Mouse (Mus musculus) monocyte, adult 2 months (primary cell): ENCODE results near the gene Alad.

Experiments
- DNase-seq, 2 experiments: peaks; one replicate each; pipeline ENCODE4 v3.0.0; 2022; ENCODE audit warnings: low spot score in 2 of 2, low read depth in 1 of 2

Gene Alad

GRCm38 (mm10) chr4:62517538-62518415 lies 1.9 kb downstream of the Alad start:
- no peak for DNase-seq

- DNase-seq = no peak
Measured at GRCm38 (mm10) chr4:62517046-62517445, 2.7 kb downstream of the Alad start.

GRCm38 (mm10) chr4:62516579-62516978 lies 3.1 kb downstream of the Alad start:
- no peak for DNase-seq

- no peak for DNase-seq
Measured at GRCm38 (mm10) chr4:62516079-62516478, 3.6 kb downstream of the Alad start.

GRCm38 (mm10) chr4:62515490-62515889 lies 4.2 kb downstream of the Alad start:
- no peak for DNase-seq

GRCm38 (mm10) chr4:62514995-62515394 lies 4.7 kb downstream of the Alad start:
- no peak for DNase-seq

- DNase-seq = no peak
Measured at GRCm38 (mm10) chr4:62513998-62514506, 5.7 kb downstream of the Alad start.

GRCm38 (mm10) chr4:62509946-62510345 lies 9.8 kb downstream of the Alad start:
- DNase-seq = no peak

GRCm38 (mm10) chr4:62508839-62509238 lies 10.9 kb downstream of the Alad start:
- DNase-seq = no peak

- DNase-seq = no peak
Measured at GRCm38 (mm10) chr4:62506798-62507197, 12.9 kb downstream of the Alad start.

- no peak for DNase-seq
Measured at GRCm38 (mm10) chr4:62505991-62506390, 13.7 kb downstream of the Alad start.

GRCm38 (mm10) chr4:62503374-62503970 lies 16.2 kb downstream of the Alad start, which contains the start of gene Hdhd3:
Gene Hdhd3, minus strand, starts transcription at chr4:62503467.
- DNase-seq = no peak

- DNase-seq = no peak
Measured at GRCm38 (mm10) chr4:62502969-62503368, 16.7 kb downstream of the Alad start.

- DNase-seq = peak; percentile 29 to 67
Measured at GRCm38 (mm10) chr4:62501964-62502732, 17.6 kb downstream of the Alad start.

- no peak for DNase-seq
Measured at GRCm38 (mm10) chr4:62501534-62501933, 18.2 kb downstream of the Alad start.

- DNase-seq = no peak
Measured at GRCm38 (mm10) chr4:62500799-62501198, 18.9 kb downstream of the Alad start.

- no peak for DNase-seq
Measured at GRCm38 (mm10) chr4:62496815-62497214, 22.9 kb downstream of the Alad start.

- DNase-seq = no peak
Measured at GRCm38 (mm10) chr4:62495946-62496345, 23.8 kb downstream of the Alad start.

GRCm38 (mm10) chr4:62494230-62494629 lies 25.5 kb downstream of the Alad start:
- no peak for DNase-seq

- no peak for DNase-seq
Measured at GRCm38 (mm10) chr4:62492682-62493081, 27.0 kb downstream of the Alad start.

GRCm38 (mm10) chr4:62487914-62488313 lies 31.8 kb downstream of the Alad start:
- DNase-seq = no peak
